Mouse (Mus musculus) hindbrain, embryonic 14.5 days (tissue): Measurements from ENCODE around the gene Mbd4. TPM values are rescaled to one million over a fixed set of nuclear protein-coding genes. Genes with fewer than 3 reads are reported as not detected.
"Not testable (repeated sequence)": the region's sequence is repeated elsewhere in the genome, so short reads cannot be mapped to it uniquely, and the experiment has no call there.

Source experiments
- ATAC-seq: fragments of 200-750 bp; cut with Nextera tagmentation; 2 replicates; pipeline ENCODE4 v1.8.0; 2017; ENCODE audit warnings: moderate number of reproducible peaks, mild to moderate bottlenecking, moderate TSS enrichment, moderate library complexity; ENCODE audit not compliant: low FRiP score
- DNase-seq: peaks from one replicate; pipeline ENCODE4 v3.0.0-alpha.2; 2015; ENCODE audit warnings: low spot score
- H3K27ac ChIP-seq: fragments of 300-500 bp; sonication (generic); 2 replicates; pipeline ENCODE4 v1.5.1; 2014; ENCODE audit warnings: mild to moderate bottlenecking, moderate library complexity
- H3K27me3 ChIP-seq: fragments of 300-500 bp; sonication (generic); 2 replicates; pipeline ENCODE4 v1.6.1; 2014; ENCODE audit warnings: mild to moderate bottlenecking, low read length, mixed read lengths; ENCODE audit not compliant: control insufficient read depth, insufficient read depth
- H3K36me3 ChIP-seq: fragments of 300-500 bp; sonication (generic); replicated peaks from 2 replicates; pipeline ENCODE4 v1.6.1; 2014; ENCODE audit not compliant: control insufficient read depth, insufficient read depth
- H3K4me1 ChIP-seq: fragments of 300-500 bp; sonication (generic); replicated peaks from 2 replicates; pipeline ENCODE4 v1.6.1; 2014; ENCODE audit warnings: antibody characterized with exemption, low read length, mixed read lengths; ENCODE audit not compliant: control insufficient read depth, insufficient read depth
- H3K4me2 ChIP-seq: fragments of 300-500 bp; sonication (generic); replicated peaks from 2 replicates; pipeline ENCODE4 v1.6.1; 2014; ENCODE audit warnings: mild to moderate bottlenecking, moderate library complexity
- H3K4me3 ChIP-seq: fragments of 300-500 bp; sonication (generic); replicated peaks from 2 replicates; pipeline ENCODE4 v1.5.1; 2014; ENCODE audit warnings: mild to moderate bottlenecking, low read length
- H3K9ac ChIP-seq: fragments of 300-500 bp; sonication (generic); 2 replicates; pipeline ENCODE4 v1.6.1; 2014
- H3K9me3 ChIP-seq: fragments of 300-500 bp; sonication (generic); 2 replicates; pipeline ENCODE4 v1.6.1; 2016; ENCODE audit warnings: low read length; ENCODE audit not compliant: control insufficient read depth
- WGBS: fragments of 180-500 bp; shearing (Covaris S2); extraction: QIAGEN DNeasy Blood & Tissue Kit; methylation state at CpG from one replicate; pipeline ENCODE4 v1.1.7; 2014; 5-methylcytosine and 5-hydroxymethylcytosine counted together
- polyA plus RNA-seq: library from polyadenylated mRNA; unstranded; fragments of >200 nt; fragmentation: Nextera tagmentation; extraction: Ambion mirVana; gene quantifications from 2 replicates; pipeline ENCODE4 v1.2.1, GENCODE M21; 2014

Mbd4 gene
- polyA plus RNA-seq, 1 experiment from 2014 or later: 7.1 TPM

- Histone ChIP-seq H3K27ac (no peak overlapping the region), H3K4me1 (no peaks in the 10 kb centered on the region), H3K9ac (no peak overlapping the region), H3K36me3 (no peaks in the 10 kb centered on the region), H3K4me3 (no peak overlapping the region), H3K4me2 (no peak overlapping the region), H3K27me3 (no peaks in the 10 kb centered on the region), H3K9me3 (no peaks in the 10 kb centered on the region)
- ATAC-seq (no peak), DNase-seq (no peak)
- WGBS: 83% methylated on average over 6 of the region's 6 CpGs
Measured at GRCm38 (mm10) chr6:115830779-115831601, 22.2 kb downstream of the Mbd4 start.

GRCm38 (mm10) chr6:115823850-115824464 is 29.2 kb downstream of the Mbd4 start:
- not testable (repeated sequence) for H3K36me3 ChIP-seq, H3K9me3 ChIP-seq, H3K9ac ChIP-seq, H3K27me3 ChIP-seq, DNase-seq, H3K27ac ChIP-seq, H3K4me1 ChIP-seq
- Histone ChIP-seq H3K4me2 (peak overlapping the region; percentile 38), H3K4me3 (peak overlapping the region; percentile 15)
- peak; percentile 59; the same call in 1 of the 2 replicates for ATAC-seq
- WGBS: 8% methylated on average over 4 of the region's 11 CpGs

- Histone ChIP-seq H3K4me1 (no peaks in the 10 kb centered on the region), H3K9ac (no peak overlapping the region), H3K36me3 (no peaks in the 10 kb centered on the region), H3K4me2 (no peak overlapping the region), H3K27ac (no peak overlapping the region), H3K9me3 (no peaks in the 10 kb centered on the region), H3K27me3 (no peaks in the 10 kb centered on the region), H3K4me3 (no peak overlapping the region)
- DNase-seq (no peak), ATAC-seq (no peak)
- WGBS: 90% methylated on average over 8 of the region's 8 CpGs
Measured at GRCm38 (mm10) chr6:115821216-115821993, 31.8 kb downstream of the Mbd4 start.

GRCm38 (mm10) chr6:115818129-115818528 is 35.0 kb downstream of the Mbd4 start:
- no peak overlapping the region for H3K27ac ChIP-seq
- H3K9me3 ChIP-seq: no peaks in the 10 kb centered on the region
- H3K4me1 ChIP-seq: no peaks in the 10 kb centered on the region
- no peaks in the 10 kb centered on the region for H3K36me3 ChIP-seq
- no peak for DNase-seq
- H3K27me3 ChIP-seq: no peaks in the 10 kb centered on the region
- ATAC-seq: no peak
- no peak overlapping the region for H3K4me3 ChIP-seq
- WGBS: 77% methylated on average over 2 of the region's 2 CpGs
- H3K9ac ChIP-seq: no peak overlapping the region
- H3K4me2 ChIP-seq: no peak overlapping the region

GRCm38 (mm10) chr6:115815041-115815440 is 38.1 kb downstream of the Mbd4 start:
- ATAC-seq (no peak), DNase-seq (no peak)
- Histone ChIP-seq H3K9ac (no peak overlapping the region), H3K27me3 (no peaks in the 10 kb centered on the region), H3K27ac (no peak overlapping the region), H3K4me3 (no peak overlapping the region), H3K4me2 (no peak overlapping the region), H3K36me3 (no peaks in the 10 kb centered on the region), H3K9me3 (no peaks in the 10 kb centered on the region), H3K4me1 (no peaks in the 10 kb centered on the region)
- WGBS: 80% methylated on average over 4 of the region's 4 CpGs

- Histone ChIP-seq H3K9ac (no peak overlapping the region), H3K4me3 (no peak overlapping the region), H3K36me3 (no peaks in the 10 kb centered on the region), H3K27me3 (no peaks in the 10 kb centered on the region), H3K4me1 (no peaks in the 10 kb centered on the region), H3K27ac (no peak overlapping the region), H3K4me2 (no peak overlapping the region), H3K9me3 (no peaks in the 10 kb centered on the region)
- ATAC-seq (no peak), DNase-seq (peak; percentile 52)
- WGBS: 34% methylated on average over 4 of the region's 4 CpGs
Measured at GRCm38 (mm10) chr6:115814104-115814503, 39.1 kb downstream of the Mbd4 start.

DNA sequence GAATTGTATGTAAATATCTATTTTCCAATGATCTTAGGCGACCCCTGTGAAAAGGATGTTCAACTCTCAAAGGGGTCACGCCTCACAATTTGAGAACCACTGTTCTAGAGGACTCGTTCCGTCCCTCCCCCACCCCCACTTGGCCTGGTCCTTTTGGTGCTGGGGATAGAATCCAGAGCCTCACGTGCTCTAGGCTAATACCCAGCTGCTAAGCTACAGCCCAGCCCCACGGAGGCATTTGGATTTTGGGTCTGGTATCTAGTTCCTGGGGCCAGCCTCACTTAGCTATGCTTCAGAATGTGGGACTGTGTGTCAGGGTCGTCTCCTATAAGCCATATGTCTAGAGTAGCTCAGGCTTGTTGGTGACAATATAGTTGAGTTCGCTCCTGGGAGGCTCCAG is 41.6 kb downstream of the Mbd4 start:
- Histone ChIP-seq H3K4me1 (peaks cover 11% of the 10 kb centered on the region), H3K36me3 (peaks cover 7% of the 10 kb centered on the region), H3K4me3 (no peak overlapping the region), H3K27me3 (no peaks in the 10 kb centered on the region), H3K27ac (no peak overlapping the region), H3K4me2 (no peak overlapping the region), H3K9ac (no peak overlapping the region), H3K9me3 (no peaks in the 10 kb centered on the region)
- ATAC-seq: no peak
- DNase-seq: no peak
- WGBS: 75% methylated on average over 8 of the region's 8 CpGs

GRCm38 (mm10) chr6:115808488-115809231 is 44.5 kb downstream of the Mbd4 start, which contains the start of gene Rpl32:
Gene Rpl32 (minus strand): TSS chr6:115808747.
- Histone ChIP-seq H3K4me1 (peaks cover 21% of the 10 kb centered on the region), H3K9ac (peak within 1 kb of the TSS; percentile 99), H3K9me3 (no peaks in the 10 kb centered on the region), H3K36me3 (peaks cover 37% of the 10 kb centered on the region), H3K4me3 (peak within 1 kb of the TSS; percentile 94), H3K27ac (peak within 1 kb of the TSS; percentile 94), H3K4me2 (peak within 1 kb of the TSS; percentile 84), H3K27me3 (no peaks in the 10 kb centered on the region)
- ATAC-seq (peak; percentile 86), DNase-seq (peak; percentile 92)
- WGBS: 1% methylated on average over 47 of the region's 47 CpGs

GRCm38 (mm10) chr6:115808196-115808487 is 45.0 kb downstream of the Mbd4 start:
- H3K4me1 ChIP-seq: peaks cover 21% of the 10 kb centered on the region
- no peak for ATAC-seq
- no peak for DNase-seq

More at GRCm38 (mm10) chr6:115808196-115808487, 45.0 kb downstream of the Mbd4 start:
- peak overlapping the region; percentile 94 for H3K4me3 ChIP-seq
- no peaks in the 10 kb centered on the region for H3K27me3 ChIP-seq
- H3K9me3 ChIP-seq: no peaks in the 10 kb centered on the region
- H3K4me2 ChIP-seq: peak overlapping the region; percentile 84
- WGBS: under 1% methylated on average over 22 of the region's 22 CpGs
- peak overlapping the region; percentile 94 for H3K27ac ChIP-seq
- peak overlapping the region; percentile 99 for H3K9ac ChIP-seq
- peaks cover 42% of the 10 kb centered on the region for H3K36me3 ChIP-seq
